Mouse (Mus musculus) heart, postnatal 0 days (tissue): ENCODE measurements around the gene Prx. TPM values are rescaled to one million over a fixed set of nuclear protein-coding genes. Genes with fewer than 3 reads are reported as not detected.

Experiments used
- ATAC-seq: fragments of 200-750 bp; cut with Nextera tagmentation; 2 replicates; pipeline ENCODE4 v1.8.0; 2017; ENCODE audit warnings: low read depth, moderate number of reproducible peaks, moderate library complexity; ENCODE audit not compliant: insufficient read depth
- DNase-seq: peaks from one replicate; pipeline ENCODE4 v3.0.0-alpha.2; 2016; ENCODE audit warnings: low spot score
- H3K27ac ChIP-seq: fragments of 300-500 bp; sonication (generic); 2 replicates; pipeline ENCODE4 v1.5.1; 2014; ENCODE audit warnings: low read depth, mild to moderate bottlenecking
- H3K27me3 ChIP-seq: fragments of 300-500 bp; sonication (generic); 2 replicates; pipeline ENCODE4 v1.6.1; 2014; ENCODE audit warnings: low read length, mixed read lengths; ENCODE audit not compliant: control insufficient read depth, insufficient read depth
- H3K36me3 ChIP-seq: fragments of 300-500 bp; sonication (generic); replicated peaks from 2 replicates; pipeline ENCODE4 v1.6.1; 2014; ENCODE audit warnings: low read length, mixed read lengths; ENCODE audit not compliant: control insufficient read depth, insufficient read depth
- H3K4me1 ChIP-seq: fragments of 300-500 bp; sonication (generic); 2 replicates; pipeline ENCODE4 v1.6.1; 2014; ENCODE audit warnings: antibody characterized with exemption; ENCODE audit not compliant: control insufficient read depth, insufficient read depth
- H3K4me2 ChIP-seq: fragments of 300-500 bp; sonication (generic); 2 replicates; pipeline ENCODE4 v1.6.1; 2014; ENCODE audit warnings: low read depth, mild to moderate bottlenecking, low read length, moderate library complexity
- H3K4me3 ChIP-seq: fragments of 300-500 bp; sonication (generic); 2 replicates; pipeline ENCODE4 v1.5.1; 2014; ENCODE audit warnings: low read depth, low read length
- H3K9ac ChIP-seq: fragments of 300-500 bp; sonication (generic); replicated peaks from 2 replicates; pipeline ENCODE4 v1.6.1; 2014; ENCODE audit warnings: low read depth, low read length, mixed read lengths
- H3K9me3 ChIP-seq: fragments of 300-500 bp; sonication (generic); replicated peaks from 2 replicates; pipeline ENCODE4 v1.6.1; 2016; ENCODE audit warnings: low read length; ENCODE audit not compliant: control insufficient read depth
- CTCF ChIP-seq: IDR thresholded peaks from 2 replicates; pipeline ENCODE4 v1.5.1; 2016; ENCODE audit warnings: antibody characterized with exemption, control low read depth, low read depth
- EP300 ChIP-seq: IDR thresholded peaks from 2 replicates; pipeline ENCODE4 v1.6.1; 2016; ENCODE audit warnings: antibody characterized with exemption, low read depth
- WGBS: fragments of 180-500 bp; shearing (Covaris S2); extraction: QIAGEN DNeasy Blood & Tissue Kit; methylation state at CpG from one replicate; pipeline ENCODE4 v1.1.7; 2014; 5-methylcytosine and 5-hydroxymethylcytosine counted together
- polyA plus RNA-seq: library from polyadenylated mRNA; unstranded; fragments of >200 nt; fragmentation: Nextera tagmentation; extraction: Ambion mirVana; gene quantifications from 2 replicates; pipeline ENCODE4 v1.2.1, GENCODE M21; 2015
- total RNA-seq: library from RNA; depleted of rRNA; stranded (reverse); fragments of >200 nt; gene quantifications from 2 replicates; pipeline ENCODE4 v1.2.3, GENCODE M21; 2014; ENCODE audit warnings: low replicate concordance

The Prx gene
- total and polyA plus RNA-seq, 2 experiments from 2014 or later, result 1.1 to 1.9 TPM

- no peak overlapping the region for H3K4me2 ChIP-seq
- no peak overlapping the region; the same call in 1 of the 2 replicates for H3K27ac ChIP-seq
- no peak for DNase-seq
- no peaks in the 10 kb centered on the region for H3K9me3 ChIP-seq
- H3K4me1 ChIP-seq, result peaks cover 20% of the 10 kb centered on the region
- ATAC-seq, result no peak
- H3K27me3 ChIP-seq, result no peaks in the 10 kb centered on the region
- no peak for TF ChIP-seq EP300
- no peak for TF ChIP-seq CTCF
- H3K36me3 ChIP-seq, result no peaks in the 10 kb centered on the region
- H3K9ac ChIP-seq, result no peak overlapping the region
- no peak overlapping the region for H3K4me3 ChIP-seq
- 67% methylated on average over 12 of the region's 12 CpGs for whole genome bisulfite sequencing
Measured at GRCm38 (mm10) chr7:27544675-27545370, 45.7 kb downstream of the Prx start.

DNA sequence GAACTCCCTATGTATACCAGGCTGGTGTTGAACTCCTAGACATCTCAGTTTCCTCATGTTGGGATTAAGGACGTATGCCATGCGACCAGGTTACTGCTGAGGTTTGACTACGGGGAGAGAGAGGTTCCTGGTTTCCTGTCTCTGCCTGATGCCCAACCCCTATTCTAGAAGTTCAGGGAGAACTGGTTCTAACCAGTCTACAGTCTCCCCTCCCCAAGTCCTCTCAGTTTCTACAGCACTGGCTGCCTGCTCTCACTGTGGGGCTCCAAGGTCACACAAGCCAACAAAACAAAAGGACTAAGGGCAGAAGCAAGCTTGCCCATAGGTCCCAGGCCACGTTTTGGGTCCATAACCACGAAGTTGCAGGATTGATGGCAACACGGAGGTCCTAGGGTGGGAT, 50.5 kb downstream of the Prx start:
- DNase-seq, result no peak
- Histone ChIP-seq H3K4me2 (no peak overlapping the region), H3K27ac (no peak overlapping the region), H3K9ac (no peak overlapping the region), H3K27me3 (no peaks in the 10 kb centered on the region), H3K9me3 (no peaks in the 10 kb centered on the region), H3K36me3 (no peaks in the 10 kb centered on the region), H3K4me1 (0 out of 2 replicates have a peak, but pooled peaks cover 4% of the 10 kb centered on the region), H3K4me3 (no peak overlapping the region)
- WGBS, result 69% methylated on average over 6 of the region's 6 CpGs
- TF ChIP-seq EP300 (no peak), CTCF (no peak)
- ATAC-seq, result no peak

DNA sequence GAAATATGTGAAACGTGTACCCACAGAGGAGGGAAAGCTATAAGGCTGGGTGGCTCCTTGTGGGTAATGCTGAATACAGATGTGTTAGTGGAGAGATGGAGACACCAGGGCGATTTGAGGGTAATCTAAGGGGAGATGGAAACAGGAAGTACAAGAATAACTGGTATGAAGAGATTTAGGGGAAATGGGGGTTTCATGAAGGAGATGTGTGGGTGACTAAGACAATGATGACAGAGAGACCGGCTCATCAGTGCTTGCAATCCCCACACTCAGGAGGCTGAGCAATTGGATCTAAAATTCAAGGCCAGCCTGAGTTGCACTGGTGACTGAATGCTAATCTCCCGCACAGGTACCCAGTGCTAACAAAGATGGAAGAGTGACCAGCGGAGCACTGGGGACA, 52.9 kb downstream of the Prx start:
- Histone ChIP-seq H3K4me3 (no peak overlapping the region), H3K9ac (no peak overlapping the region), H3K4me2 (peak overlapping the region; percentile 82; the same call in 1 of the 2 replicates), H3K27ac (no peak overlapping the region), H3K9me3 (no peaks in the 10 kb centered on the region), H3K4me1 (no peaks in the 10 kb centered on the region), H3K36me3 (peaks cover 10% of the 10 kb centered on the region), H3K27me3 (no peaks in the 10 kb centered on the region)
- ATAC-seq (no peak), DNase-seq (no peak)
- WGBS, result 52% methylated on average over 5 of the region's 5 CpGs
- TF ChIP-seq EP300 (no peak), CTCF (no peak)

DNA sequence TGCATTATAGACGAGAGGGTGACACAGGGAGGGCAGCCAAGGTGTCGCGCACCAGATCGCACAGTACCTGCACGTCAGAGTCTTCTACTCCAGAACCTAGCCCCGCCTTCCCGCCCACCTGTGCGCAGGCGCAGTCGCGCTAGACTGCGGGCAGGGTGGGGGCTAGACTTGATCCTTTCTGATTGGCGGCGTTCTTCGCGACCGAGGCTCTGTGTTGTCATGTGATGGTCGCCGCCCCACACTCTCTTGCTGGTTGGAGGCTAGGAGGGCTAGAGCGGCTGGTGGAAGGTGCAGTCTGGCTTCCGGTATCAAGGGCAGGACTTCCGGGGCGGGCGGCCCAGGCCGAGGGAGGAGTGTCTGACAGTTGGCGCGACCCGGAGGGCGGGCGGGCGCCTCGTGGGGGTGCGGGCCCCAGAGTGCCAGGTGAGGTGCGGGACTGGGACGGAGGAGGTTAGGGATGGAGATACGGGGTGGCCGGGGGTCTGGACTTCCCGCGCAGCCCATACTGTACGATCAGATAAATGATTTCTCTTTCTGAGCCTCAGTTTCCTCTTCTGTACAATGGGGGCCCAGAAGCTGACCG, 53.9 kb downstream of the Prx start, which contains the start of the genes Pld3 and 2310022A10Rik:
Gene Pld3 (minus strand): TSS at position 288 of the 583 bp plus-strand sequence.
Gene 2310022A10Rik (plus strand): TSS at position 303 of the 583 bp plus-strand sequence.
- H3K27me3 ChIP-seq, result no peaks in the 10 kb centered on the region
- H3K9me3 ChIP-seq, result no peaks in the 10 kb centered on the region
- ATAC-seq (peak; percentile 100), DNase-seq (peak; percentile 98)
- under 1% methylated on average over 41 of the region's 41 CpGs for WGBS
- H3K36me3 ChIP-seq, result peaks cover 10% of the 10 kb centered on the region
- peak within 1 kb of the TSS; percentile 52 for H3K27ac ChIP-seq
- peak within 1 kb of the TSS; percentile 83 for H3K4me3 ChIP-seq
- peak within 1 kb of the TSS; percentile 77 for H3K9ac ChIP-seq
- peak within 1 kb of the TSS; percentile 82 for H3K4me2 ChIP-seq
- TF ChIP-seq CTCF, result no peak
- TF ChIP-seq EP300, result no peak
- H3K4me1 ChIP-seq, result no peaks in the 10 kb centered on the region

DNA sequence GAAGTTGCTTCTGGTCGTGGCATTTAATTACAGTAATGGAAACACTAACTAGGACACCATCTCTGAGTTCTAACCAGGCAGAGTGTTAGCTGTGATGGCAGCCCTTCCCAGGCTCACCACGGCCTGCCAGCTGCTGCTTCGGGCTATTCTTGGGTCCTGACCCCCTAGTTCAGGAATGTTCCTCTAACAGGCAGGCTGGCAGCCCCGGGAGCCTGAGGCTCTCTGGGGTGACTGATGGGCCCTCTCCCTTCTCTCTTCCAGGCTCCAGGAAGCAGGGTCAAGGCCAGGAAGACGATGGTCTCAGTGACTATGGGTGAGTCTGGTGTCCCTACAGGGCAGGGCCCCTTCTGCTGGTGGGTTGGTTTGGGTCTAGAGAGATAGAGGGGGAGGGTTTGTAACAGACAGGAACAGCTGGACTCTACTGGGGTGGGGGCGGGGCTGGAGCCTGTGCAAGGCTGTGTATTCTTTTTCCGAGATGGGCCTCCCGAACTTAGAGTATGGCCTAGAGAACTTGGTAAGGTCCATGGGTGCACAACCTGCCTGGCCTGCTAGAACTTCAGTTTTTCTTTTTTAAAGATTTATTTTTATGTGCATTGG, 61.3 kb downstream of the Prx start:
- TF ChIP-seq CTCF, result no peak
- TF ChIP-seq EP300, result no peak
- Histone ChIP-seq H3K4me3 (peak overlapping the region; percentile 36), H3K27me3 (no peaks in the 10 kb centered on the region), H3K9ac (peak overlapping the region; percentile 38), H3K4me2 (peak overlapping the region; percentile 61), H3K27ac (peak overlapping the region; percentile 95), H3K9me3 (no peaks in the 10 kb centered on the region), H3K4me1 (peaks cover 5% of the 10 kb centered on the region), H3K36me3 (peaks cover 33% of the 10 kb centered on the region)
- WGBS, result 36% methylated on average over 8 of the region's 8 CpGs
- ATAC-seq, result peak; percentile 96
- peak; percentile 81 for DNase-seq
